Mouse (Mus musculus) layer of hippocampus, adult 11-12 months (tissue): Measurements from ENCODE around the gene Wscd2.

Experiments used
- DNase-seq: peaks from one replicate; pipeline ENCODE4 v3.0.0; 2022; ENCODE audit warnings: low spot score

Wscd2 gene

GRCm38 (mm10) chr5:113539438-113539837 lies 49.3 kb downstream of the Wscd2 start:
- DNase-seq = no peak

- no peak for DNase-seq
These were observed 49.7 kb downstream of the Wscd2 start for GRCm38 (mm10) chr5:113539858-113540257.

GRCm38 (mm10) chr5:113541196-113541595 lies 51.1 kb downstream of the Wscd2 start:
- no peak for DNase-seq

GRCm38 (mm10) chr5:113542885-113543476 lies 52.8 kb downstream of the Wscd2 start:
- DNase-seq = no peak

GRCm38 (mm10) chr5:113547949-113548700 lies 58.0 kb downstream of the Wscd2 start:
- DNase-seq = peak; percentile 74

- DNase-seq = no peak
These were observed 60.1 kb downstream of the Wscd2 start for GRCm38 (mm10) chr5:113550249-113550648.

GRCm38 (mm10) chr5:113550759-113551158 lies 60.6 kb downstream of the Wscd2 start:
- no peak for DNase-seq

- DNase-seq = no peak
These were observed 63.3 kb downstream of the Wscd2 start for GRCm38 (mm10) chr5:113553402-113553897.

GRCm38 (mm10) chr5:113554095-113554494 lies 64.0 kb downstream of the Wscd2 start:
- DNase-seq = no peak

- no peak for DNase-seq
These were observed 64.4 kb downstream of the Wscd2 start for GRCm38 (mm10) chr5:113554571-113554970.

- DNase-seq = no peak
These were observed 65.6 kb downstream of the Wscd2 start for GRCm38 (mm10) chr5:113555684-113556083.

- DNase-seq = no peak
These were observed 67.9 kb downstream of the Wscd2 start for GRCm38 (mm10) chr5:113558065-113558464.

GRCm38 (mm10) chr5:113559627-113560026 lies 69.5 kb downstream of the Wscd2 start:
- DNase-seq = no peak

GRCm38 (mm10) chr5:113564463-113564862 lies 74.3 kb downstream of the Wscd2 start:
- DNase-seq = no peak

- DNase-seq = no peak
These were observed 75.1 kb downstream of the Wscd2 start for GRCm38 (mm10) chr5:113565101-113565854.

GRCm38 (mm10) chr5:113565858-113566257 lies 75.7 kb downstream of the Wscd2 start:
- DNase-seq = no peak

- DNase-seq = no peak
These were observed 80.1 kb downstream of the Wscd2 start for GRCm38 (mm10) chr5:113570056-113570717.

- DNase-seq = peak; percentile 60
These were observed 87.4 kb downstream of the Wscd2 start for GRCm38 (mm10) chr5:113577555-113577954.

- no peak for DNase-seq
These were observed 88.3 kb downstream of the Wscd2 start for GRCm38 (mm10) chr5:113578428-113578827.

- no peak for DNase-seq
These were observed 89.0 kb downstream of the Wscd2 start for GRCm38 (mm10) chr5:113579128-113579527.

GRCm38 (mm10) chr5:113580248-113580647 lies 90.1 kb downstream of the Wscd2 start:
- no peak for DNase-seq

GRCm38 (mm10) chr5:113580801-113581200 lies 90.7 kb downstream of the Wscd2 start:
- no peak for DNase-seq
